Mouse (Mus musculus): ENCODE results near the gene Topbp1. TPM values are rescaled to one million over a fixed set of nuclear protein-coding genes. Genes with fewer than 3 reads are reported as not detected.

The Topbp1 gene
- total RNA-seq, 1 experiment from 2014 or later: 75.5 TPM

GRCm38 (mm10) chr9:103378686-103379085 is 73.7 kb downstream of the Topbp1 start:
- no peak for ATAC-seq (replicated peaks; ENCODE audit: insufficient number of reproducible peaks, low FRiP score, low TSS enrichment, poor library complexity, severe bottlenecking)

- ATAC-seq (replicated peaks; ENCODE audit: insufficient number of reproducible peaks, low FRiP score, low TSS enrichment, poor library complexity, severe bottlenecking): no peak
These were observed 74.2 kb downstream of the Topbp1 start for GRCm38 (mm10) chr9:103379199-103379598.

GRCm38 (mm10) chr9:103380566-103380965 is 75.6 kb downstream of the Topbp1 start:
- ATAC-seq (replicated peaks; ENCODE audit: insufficient number of reproducible peaks, low FRiP score, low TSS enrichment, poor library complexity, severe bottlenecking): no peak

- ATAC-seq (replicated peaks; ENCODE audit: insufficient number of reproducible peaks, low FRiP score, low TSS enrichment, poor library complexity, severe bottlenecking): no peak
These were observed 78.0 kb downstream of the Topbp1 start for GRCm38 (mm10) chr9:103382989-103383388.

- no peak for ATAC-seq (replicated peaks; ENCODE audit: insufficient number of reproducible peaks, low FRiP score, low TSS enrichment, poor library complexity, severe bottlenecking)
These were observed 78.6 kb downstream of the Topbp1 start for GRCm38 (mm10) chr9:103383576-103383975.

GRCm38 (mm10) chr9:103384141-103384796 is 79.3 kb downstream of the Topbp1 start:
- ATAC-seq (replicated peaks; ENCODE audit: insufficient number of reproducible peaks, low FRiP score, low TSS enrichment, poor library complexity, severe bottlenecking): no peak

- ATAC-seq (replicated peaks; ENCODE audit: insufficient number of reproducible peaks, low FRiP score, low TSS enrichment, poor library complexity, severe bottlenecking): no peak
These were observed 80.6 kb downstream of the Topbp1 start for GRCm38 (mm10) chr9:103385600-103385999.

- no peak for ATAC-seq (replicated peaks; ENCODE audit: insufficient number of reproducible peaks, low FRiP score, low TSS enrichment, poor library complexity, severe bottlenecking)
These were observed 81.6 kb downstream of the Topbp1 start for GRCm38 (mm10) chr9:103386573-103386972.

- ATAC-seq (replicated peaks; ENCODE audit: insufficient number of reproducible peaks, low FRiP score, low TSS enrichment, poor library complexity, severe bottlenecking): no peak
These were observed 82.1 kb downstream of the Topbp1 start for GRCm38 (mm10) chr9:103387011-103387653.

- ATAC-seq (replicated peaks; ENCODE audit: insufficient number of reproducible peaks, low FRiP score, low TSS enrichment, poor library complexity, severe bottlenecking): no peak
These were observed 84.2 kb downstream of the Topbp1 start for GRCm38 (mm10) chr9:103389261-103389660.

- ATAC-seq (replicated peaks; ENCODE audit: insufficient number of reproducible peaks, low FRiP score, low TSS enrichment, poor library complexity, severe bottlenecking): no peak
These were observed 86.9 kb downstream of the Topbp1 start for GRCm38 (mm10) chr9:103391796-103392372.

GRCm38 (mm10) chr9:103393256-103393655 is 88.2 kb downstream of the Topbp1 start:
- ATAC-seq (replicated peaks; ENCODE audit: insufficient number of reproducible peaks, low FRiP score, low TSS enrichment, poor library complexity, severe bottlenecking): no peak

GRCm38 (mm10) chr9:103398509-103399157 is 93.6 kb downstream of the Topbp1 start:
- ATAC-seq (replicated peaks; ENCODE audit: insufficient number of reproducible peaks, low FRiP score, low TSS enrichment, poor library complexity, severe bottlenecking): no peak

Other genes with a start within 250 kb of the Topbp1 start
- 0.48 to 6.9 TPM (median 4.3 TPM) in 3 replicates for gene Rab6b, start 193.4 kb upstream of the Topbp1 start, total RNA-seq (2017)
- 14.5 to 18.0 TPM (median 14.6 TPM) in 3 replicates for gene Srprb, start 103.1 kb upstream of the Topbp1 start, total RNA-seq (2017)
- not detected in 3 replicates for gene Gm20425, start 74.9 kb upstream of the Topbp1 start, total RNA-seq (2017)
- 160 to 219 TPM (median 198 TPM) in 3 replicates for gene Trf, start 74.8 kb upstream of the Topbp1 start, total RNA-seq (2017)
- gene 1300017J02Rik, start 133 bp upstream of the Topbp1 start, total RNA-seq (2017): 3.5 TPM in 1 of 3 replicates, not detected in the others
- gene Cdv3, start 60.6 kb downstream of the Topbp1 start, total RNA-seq (2017): 141 to 176 TPM (median 159 TPM) in 3 replicates
- gene Bfsp2, start 175.2 kb downstream of the Topbp1 start, total RNA-seq (2017): 3.0 TPM in 2 of 3 replicates, not detected in the other

All from monocyte, adult 5-6 weeks (primary cell).